Mouse (Mus musculus) hindbrain, embryonic 11.5 days (tissue): ENCODE data around the gene Zbtb16. TPM values are rescaled to one million over a fixed set of nuclear protein-coding genes. Genes with fewer than 3 reads are reported as not detected.

Experiments
- ATAC-seq: fragments of 200-750 bp; cut with Nextera tagmentation; 2 replicates; pipeline ENCODE4 v1.8.0; 2017; ENCODE audit warnings: mild to moderate bottlenecking, moderate TSS enrichment, moderate library complexity; ENCODE audit not compliant: low FRiP score
- DNase-seq: peaks from one replicate; pipeline ENCODE4 v3.0.0-alpha.2; 2015; ENCODE audit warnings: low spot score
- H3K27ac ChIP-seq: fragments of 300-500 bp; sonication (generic); 2 replicates; pipeline ENCODE4 v1.5.1; 2014; ENCODE audit warnings: mild to moderate bottlenecking, low read depth, low read length
- H3K27me3 ChIP-seq: fragments of 300-500 bp; sonication (generic); 2 replicates; pipeline ENCODE4 v1.6.1; 2014; ENCODE audit warnings: mild to moderate bottlenecking, low read length, moderate library complexity, mixed read lengths; ENCODE audit not compliant: control insufficient read depth, insufficient read depth
- H3K36me3 ChIP-seq: fragments of 300-500 bp; sonication (generic); 2 replicates; pipeline ENCODE4 v1.6.1; 2014; ENCODE audit warnings: mild to moderate bottlenecking, low read length, moderate library complexity, mixed read lengths; ENCODE audit not compliant: control insufficient read depth, insufficient read depth
- H3K4me1 ChIP-seq: fragments of 300-500 bp; sonication (generic); replicated peaks from 2 replicates; pipeline ENCODE4 v1.6.1; 2014; ENCODE audit warnings: low read length, mixed read lengths; ENCODE audit not compliant: control insufficient read depth, insufficient read depth
- H3K4me2 ChIP-seq: fragments of 300-500 bp; sonication (generic); replicated peaks from 2 replicates; pipeline ENCODE4 v1.6.1; 2014; ENCODE audit warnings: mild to moderate bottlenecking, low read depth, low read length
- H3K4me3 ChIP-seq: fragments of 300-500 bp; sonication (generic); 2 replicates; pipeline ENCODE4 v1.5.1; 2014; ENCODE audit warnings: low read depth, low read length
- H3K9ac ChIP-seq: fragments of 300-500 bp; sonication (generic); 2 replicates; pipeline ENCODE4 v1.6.1; 2014; ENCODE audit warnings: low read depth, low read length
- H3K9me3 ChIP-seq: fragments of 300-500 bp; sonication (generic); 2 replicates; pipeline ENCODE4 v1.6.1; 2016; ENCODE audit warnings: low read length; ENCODE audit not compliant: control insufficient read depth
- WGBS: fragments of 180-500 bp; shearing (Covaris S2); extraction: QIAGEN DNeasy Blood & Tissue Kit; methylation state at CpG from one replicate; pipeline ENCODE4 v1.1.7; 2014; 5-methylcytosine and 5-hydroxymethylcytosine counted together
- polyA plus RNA-seq: library from polyadenylated mRNA; unstranded; fragments of >200 nt; fragmentation: Nextera tagmentation; extraction: Ambion mirVana; gene quantifications from 2 replicates; pipeline ENCODE4 v1.2.1, GENCODE M21; 2014

Zbtb16 gene
- polyA plus RNA-seq, 1 experiment from 2014 or later: 10.6 TPM

GRCm38 (mm10) chr9:48716549-48716948, 119.5 kb downstream of the Zbtb16 start:
- DNase-seq (no peak), ATAC-seq (no peak)
- 89% methylated on average over 8 of the region's 8 CpGs for WGBS
- H3K27me3 ChIP-seq: no peaks in the 10 kb centered on the region
- no peak overlapping the region for H3K4me3 ChIP-seq
- no peak overlapping the region for H3K9ac ChIP-seq
- H3K27ac ChIP-seq: no peak overlapping the region
- H3K4me2 ChIP-seq: no peak overlapping the region
- no peaks in the 10 kb centered on the region; the same call in 1 of the 2 replicates for H3K4me1 ChIP-seq
- no peaks in the 10 kb centered on the region for H3K9me3 ChIP-seq
- H3K36me3 ChIP-seq: 0 out of 2 replicates have a peak, but pooled peaks cover 2% of the 10 kb centered on the region

GRCm38 (mm10) chr9:48715042-48715441, 121.0 kb downstream of the Zbtb16 start:
- Histone ChIP-seq H3K27me3 (no peaks in the 10 kb centered on the region), H3K9ac (no peak overlapping the region), H3K4me3 (no peak overlapping the region), H3K36me3 (0 out of 2 replicates have a peak, but pooled peaks cover 2% of the 10 kb centered on the region), H3K9me3 (no peaks in the 10 kb centered on the region), H3K4me1 (no peaks in the 10 kb centered on the region; the same call in 1 of the 2 replicates), H3K27ac (no peak overlapping the region), H3K4me2 (no peak overlapping the region)
- ATAC-seq: no peak
- no peak for DNase-seq
- WGBS: 91% methylated on average over 8 of the region's 8 CpGs

- Histone ChIP-seq H3K9me3 (no peaks in the 10 kb centered on the region), H3K4me2 (no peak overlapping the region), H3K36me3 (0 out of 2 replicates have a peak, but pooled peaks cover 2% of the 10 kb centered on the region), H3K9ac (no peak overlapping the region), H3K4me3 (no peak overlapping the region), H3K27ac (no peak overlapping the region), H3K27me3 (no peaks in the 10 kb centered on the region), H3K4me1 (no peaks in the 10 kb centered on the region; the same call in 1 of the 2 replicates)
- ATAC-seq: no peak
- no peak for DNase-seq
- 92% methylated on average over 8 of the region's 8 CpGs for WGBS
These were observed 122.2 kb downstream of the Zbtb16 start for GRCm38 (mm10) chr9:48713779-48714178.

GRCm38 (mm10) chr9:48712985-48713765, 122.8 kb downstream of the Zbtb16 start:
- Histone ChIP-seq H3K4me3 (no peak overlapping the region), H3K9me3 (no peaks in the 10 kb centered on the region), H3K27ac (no peak overlapping the region), H3K9ac (no peak overlapping the region), H3K4me2 (no peak overlapping the region), H3K4me1 (no peaks in the 10 kb centered on the region; the same call in 1 of the 2 replicates), H3K27me3 (no peaks in the 10 kb centered on the region), H3K36me3 (0 out of 2 replicates have a peak, but pooled peaks cover 2% of the 10 kb centered on the region)
- DNase-seq (no peak), ATAC-seq (no peak)
- 88% methylated on average over 13 of the region's 13 CpGs for WGBS

- H3K4me1 ChIP-seq: peaks cover 4% of the 10 kb centered on the region
- 0 out of 2 replicates have a peak, but pooled peaks cover 2% of the 10 kb centered on the region for H3K36me3 ChIP-seq
- H3K27me3 ChIP-seq: no peaks in the 10 kb centered on the region
- WGBS: 83% methylated on average over 5 of the region's 5 CpGs
- DNase-seq (no peak), ATAC-seq (no peak)
- H3K4me2 ChIP-seq: no peak overlapping the region
- no peak overlapping the region for H3K27ac ChIP-seq
- H3K9me3 ChIP-seq: no peaks in the 10 kb centered on the region
- no peak overlapping the region for H3K4me3 ChIP-seq
- no peak overlapping the region for H3K9ac ChIP-seq
These were observed 124.2 kb downstream of the Zbtb16 start for GRCm38 (mm10) chr9:48711826-48712225.

- H3K36me3 ChIP-seq: no peaks in the 10 kb centered on the region
- no peaks in the 10 kb centered on the region for H3K27me3 ChIP-seq
- H3K4me1 ChIP-seq: peaks cover 5% of the 10 kb centered on the region
- no peaks in the 10 kb centered on the region for H3K9me3 ChIP-seq
- no peak overlapping the region for H3K4me2 ChIP-seq
- DNase-seq (no peak), ATAC-seq (no peak)
- no peak overlapping the region for H3K4me3 ChIP-seq
- H3K9ac ChIP-seq: no peak overlapping the region
- WGBS: 54% methylated on average over 9 of the region's 9 CpGs
- H3K27ac ChIP-seq: no peak overlapping the region
These were observed 124.7 kb downstream of the Zbtb16 start for GRCm38 (mm10) chr9:48711296-48711781.

- Histone ChIP-seq H3K4me2 (no peak overlapping the region), H3K36me3 (no peaks in the 10 kb centered on the region), H3K4me3 (no peak overlapping the region), H3K4me1 (peaks cover 5% of the 10 kb centered on the region), H3K27me3 (no peaks in the 10 kb centered on the region), H3K9me3 (no peaks in the 10 kb centered on the region), H3K9ac (no peak overlapping the region), H3K27ac (no peak overlapping the region)
- ATAC-seq (no peak), DNase-seq (no peak)
- 49% methylated on average over 17 of the region's 17 CpGs for WGBS
These were observed 125.4 kb downstream of the Zbtb16 start for GRCm38 (mm10) chr9:48710355-48711295.

GRCm38 (mm10) chr9:48707824-48708229, 128.2 kb downstream of the Zbtb16 start:
- H3K27ac ChIP-seq: no peak overlapping the region
- 86% methylated on average over 6 of the region's 6 CpGs for WGBS
- no peaks in the 10 kb centered on the region for H3K36me3 ChIP-seq
- no peak overlapping the region for H3K4me3 ChIP-seq
- no peaks in the 10 kb centered on the region for H3K27me3 ChIP-seq
- H3K9me3 ChIP-seq: no peaks in the 10 kb centered on the region
- ATAC-seq (no peak), DNase-seq (no peak)
- no peak overlapping the region for H3K4me2 ChIP-seq
- peaks cover 5% of the 10 kb centered on the region for H3K4me1 ChIP-seq
- no peak overlapping the region for H3K9ac ChIP-seq
